Mouse (Mus musculus) liver, embryonic 14.5 days (tissue): ENCODE results near the gene Pou2f1.

Experiments
- CTCF ChIP-seq: IDR thresholded peaks from 2 replicates; pipeline ENCODE4 v1.5.1; 2016; ENCODE audit warnings: antibody characterized with exemption, low read depth, control low read depth
- EP300 ChIP-seq: IDR thresholded peaks from 2 replicates; pipeline ENCODE4 v1.6.1; 2016; ENCODE audit warnings: antibody characterized with exemption, low read depth

DNA sequence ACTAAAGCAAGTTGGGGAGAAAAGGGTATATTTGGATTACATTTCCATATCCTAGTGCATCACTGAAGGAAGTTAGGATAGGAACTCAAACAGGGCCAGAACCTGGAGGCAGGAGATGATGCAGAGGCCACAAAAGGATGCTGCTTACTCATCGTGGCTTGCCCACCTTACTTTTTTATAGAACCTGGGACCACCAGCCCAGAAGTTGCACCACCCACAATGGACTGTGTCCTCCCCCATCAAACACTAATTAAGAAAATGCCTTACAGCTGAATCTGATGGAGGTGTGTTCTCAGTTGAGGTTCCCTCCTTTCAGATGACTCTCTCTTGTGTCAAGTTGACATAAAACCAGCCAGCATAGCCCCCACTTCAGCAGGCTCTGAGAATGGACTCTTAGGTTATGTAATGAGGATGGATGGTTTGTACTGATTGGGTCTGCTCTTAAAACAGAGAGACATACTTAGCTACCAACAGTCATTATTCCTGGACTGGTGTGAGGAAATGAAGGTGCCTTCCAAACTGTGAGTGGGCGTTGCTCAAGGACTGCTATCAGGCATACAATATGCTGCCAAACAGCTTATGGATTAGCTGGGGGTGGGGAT is 36.4 kb upstream of the Pou2f1 start:
- no peak for TF ChIP-seq CTCF
- no peak for TF ChIP-seq EP300
